Mouse (Mus musculus): ENCODE measurements around the gene B430306N03Rik.
"Not testable (repeated sequence)": the region's sequence is repeated elsewhere in the genome, so short reads cannot be mapped to it uniquely, and the experiment has no call there.

The B430306N03Rik gene

GRCm38 (mm10) chr17:48312124-48312523, 3.8 kb upstream of the B430306N03Rik start:
- no peak for DNase-seq (ENCODE audit: low spot score in 2 of 2)

- no peak for DNase-seq (ENCODE audit: low spot score in 2 of 2)
Observed at GRCm38 (mm10) chr17:48318686-48319085, 2.7 kb downstream of the B430306N03Rik start.

GRCm38 (mm10) chr17:48321279-48321678, 5.3 kb downstream of the B430306N03Rik start:
- DNase-seq (ENCODE audit: low spot score in 2 of 2) = no peak

DNA sequence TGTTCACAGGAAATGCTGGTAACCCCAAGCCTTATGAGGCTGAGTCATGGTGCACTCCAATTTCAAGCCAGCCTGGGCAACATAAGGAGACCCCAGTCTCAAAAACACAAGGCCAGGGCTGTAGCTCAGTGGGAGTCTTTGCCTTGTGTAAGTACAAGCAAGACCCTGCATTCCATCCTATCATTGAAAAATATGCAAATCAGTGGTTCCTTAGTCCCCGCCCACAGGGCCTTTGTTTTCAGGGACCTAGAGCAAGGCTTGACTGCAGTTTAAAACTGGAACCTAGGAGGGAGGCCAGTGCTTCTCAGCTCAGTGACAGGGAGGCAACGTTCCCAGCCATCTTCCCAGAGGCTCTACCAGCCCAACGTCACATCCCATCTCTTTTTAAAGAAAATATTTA, 7.3 kb downstream of the B430306N03Rik start:
- no peak for DNase-seq (ENCODE audit: low spot score in 2 of 2)

DNA sequence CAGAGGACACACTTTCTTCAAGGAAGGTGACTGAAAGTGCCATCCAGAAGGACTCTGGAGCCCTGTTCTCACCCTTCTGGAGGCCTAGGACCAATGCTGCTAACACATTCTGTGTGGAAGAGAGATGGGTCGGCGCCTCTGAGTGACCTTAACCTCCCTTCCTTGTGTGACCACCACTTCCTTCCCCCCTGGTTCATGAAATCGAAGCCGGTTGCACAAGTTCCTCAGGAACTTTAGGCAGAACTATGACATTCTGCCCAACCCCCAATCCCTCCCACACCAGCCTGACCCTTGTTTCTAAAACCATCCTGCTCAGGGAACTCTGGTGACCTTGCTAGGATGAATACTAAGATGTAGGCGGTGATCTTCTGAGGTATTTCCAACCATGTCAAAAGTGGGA, 8.3 kb downstream of the B430306N03Rik start:
- no peak for DNase-seq (ENCODE audit: low spot score in 2 of 2)

DNA sequence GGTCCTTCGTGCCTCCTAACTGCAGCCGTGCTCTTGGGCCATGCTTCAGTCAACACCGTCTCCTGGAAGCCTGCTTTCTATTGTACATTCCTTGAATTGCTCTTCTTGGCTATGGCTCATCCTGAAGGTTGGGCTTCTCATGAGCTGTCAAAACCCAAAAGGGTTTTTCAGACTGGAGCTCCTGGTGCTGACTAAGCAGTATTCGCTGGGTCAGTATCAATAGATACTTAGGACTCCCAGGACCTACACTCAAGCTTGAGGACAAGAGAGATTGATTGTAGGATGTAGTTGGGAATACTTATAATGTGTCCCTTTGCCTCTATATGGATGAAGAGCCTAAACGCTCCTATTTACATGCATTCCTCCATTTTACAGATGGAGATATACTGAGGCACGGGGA, 9.2 kb downstream of the B430306N03Rik start:
- no peak for DNase-seq (ENCODE audit: low spot score in 2 of 2)

DNA sequence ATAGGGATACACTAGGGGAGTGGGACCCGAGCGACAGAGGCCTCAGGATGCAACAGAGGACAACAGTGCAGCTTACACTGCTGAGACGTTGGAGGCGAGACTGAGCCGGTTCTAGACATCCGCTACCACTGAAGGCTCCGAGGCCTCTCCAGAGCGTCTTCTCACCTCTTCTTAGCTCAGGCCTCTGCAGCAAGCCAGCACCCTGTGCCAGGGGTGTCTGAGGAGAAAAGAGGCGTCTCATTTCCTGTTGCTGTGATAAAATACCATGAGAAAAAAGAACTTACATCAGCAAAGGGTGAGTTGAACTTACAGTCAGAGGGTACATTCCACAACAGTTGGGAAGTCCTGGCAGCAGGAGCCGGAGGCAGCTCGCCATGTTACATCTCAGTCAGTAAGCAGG, 9.7 kb downstream of the B430306N03Rik start:
- DNase-seq (ENCODE audit: low spot score in 2 of 2) = no peak

GRCm38 (mm10) chr17:48326656-48327055, 10.7 kb downstream of the B430306N03Rik start:
- no peak for DNase-seq (ENCODE audit: low spot score in 2 of 2)

DNA sequence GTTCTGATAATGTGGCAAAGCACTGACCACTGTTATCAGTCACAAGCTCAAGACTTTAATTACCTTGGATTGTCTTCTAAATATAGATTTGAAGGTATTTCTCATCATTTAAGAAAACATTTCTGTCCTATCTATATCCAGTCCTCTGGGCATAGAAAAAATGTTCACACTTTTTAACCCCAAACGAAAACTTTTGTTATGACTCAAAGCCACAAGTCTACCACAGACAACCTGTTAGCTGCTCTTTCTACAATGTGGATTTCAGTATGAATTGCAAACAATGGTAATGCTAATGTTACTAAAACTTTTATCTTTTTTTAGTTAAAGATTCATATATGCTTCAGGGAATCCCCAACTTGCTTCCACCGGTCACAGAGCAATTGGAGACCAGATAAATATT, 16.6 kb downstream of the B430306N03Rik start:
- DNase-seq (ENCODE audit: low spot score in 2 of 2) = no peak

DNA sequence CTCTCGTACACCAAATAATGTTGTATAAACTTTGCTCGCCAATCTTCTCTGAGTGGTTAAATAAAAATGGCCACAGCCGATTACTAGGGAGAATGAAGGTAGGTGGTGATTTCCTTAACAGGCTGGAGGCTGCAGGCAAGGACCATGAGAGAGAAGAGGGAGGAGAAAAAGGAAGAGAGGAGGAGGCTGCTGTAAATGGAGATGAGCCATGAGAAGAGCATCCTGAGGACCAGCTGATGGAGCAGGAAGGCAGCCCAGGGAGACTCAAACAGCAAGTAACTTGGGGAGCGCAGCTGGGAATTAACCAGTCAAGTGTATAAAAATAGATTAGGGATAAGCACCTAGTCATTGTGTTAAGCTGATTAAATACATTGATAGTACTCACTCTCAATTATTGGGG, 18.2 kb downstream of the B430306N03Rik start:
- no peak for DNase-seq (ENCODE audit: low spot score in 2 of 2)

GRCm38 (mm10) chr17:48336857-48337256, 20.9 kb downstream of the B430306N03Rik start:
- peak; percentile 61 to 62 for DNase-seq (ENCODE audit: low spot score in 2 of 2)

DNA sequence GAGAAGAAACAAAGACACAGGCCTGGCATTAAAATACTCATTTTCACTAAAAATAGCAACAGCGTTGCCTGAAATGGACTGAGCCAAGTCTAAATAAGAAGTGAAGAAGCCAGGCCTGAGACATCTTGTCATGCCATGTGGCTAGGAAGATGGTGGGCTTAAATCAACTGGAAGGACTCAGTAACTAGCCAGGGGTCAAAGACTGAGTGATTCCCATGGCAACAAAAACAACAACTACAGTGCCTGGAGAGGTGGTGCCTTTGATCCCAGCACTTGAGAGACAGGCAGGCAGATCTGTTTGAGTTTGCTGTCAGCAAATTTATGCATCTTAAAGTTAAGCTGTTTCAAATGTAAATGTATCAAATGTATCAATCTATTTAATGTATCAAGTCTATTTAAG, 24.3 kb downstream of the B430306N03Rik start:
- DNase-seq (ENCODE audit: low spot score in 2 of 2) = no peak

DNA sequence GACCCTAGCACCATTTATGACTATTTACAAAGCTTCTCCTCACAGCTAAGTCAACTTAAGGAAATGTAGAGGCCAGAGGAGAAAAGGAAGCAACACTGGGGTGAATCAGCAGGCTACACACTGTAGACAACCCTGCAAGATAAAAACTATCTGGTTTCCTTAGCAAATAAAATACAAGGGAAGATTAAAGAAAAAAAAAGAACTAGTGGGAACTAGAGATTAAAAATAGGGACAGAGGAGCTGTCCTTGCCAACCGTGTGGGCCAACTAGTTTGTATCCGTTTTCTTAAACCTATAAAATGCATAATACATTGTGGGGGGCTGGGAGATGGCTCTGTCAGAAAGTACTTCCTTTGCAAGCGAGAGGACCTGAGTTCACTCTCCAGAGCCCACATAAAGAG, 26.0 kb downstream of the B430306N03Rik start:
- DNase-seq (ENCODE audit: low spot score in 2 of 2) = no peak

DNA sequence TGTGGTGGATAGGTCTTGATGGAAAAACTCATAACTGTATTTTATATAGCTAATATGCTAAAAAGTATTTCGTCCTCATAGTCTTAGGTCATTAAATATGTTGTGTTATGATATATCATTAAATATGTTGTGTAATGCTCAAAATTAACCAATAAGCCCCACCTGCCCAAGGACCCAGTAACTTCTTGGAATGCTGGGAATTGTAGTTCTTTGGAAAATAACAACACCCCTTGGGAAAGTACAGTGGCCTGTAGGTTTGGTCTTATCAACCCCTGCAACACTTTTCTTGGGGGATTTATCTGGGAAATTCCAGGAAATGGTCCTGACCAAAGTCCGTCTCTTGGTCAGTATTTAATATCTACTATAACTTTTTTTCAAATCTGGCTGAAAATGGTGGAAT, 27.1 kb downstream of the B430306N03Rik start:
- DNase-seq (ENCODE audit: low spot score in 2 of 2) = no peak

DNA sequence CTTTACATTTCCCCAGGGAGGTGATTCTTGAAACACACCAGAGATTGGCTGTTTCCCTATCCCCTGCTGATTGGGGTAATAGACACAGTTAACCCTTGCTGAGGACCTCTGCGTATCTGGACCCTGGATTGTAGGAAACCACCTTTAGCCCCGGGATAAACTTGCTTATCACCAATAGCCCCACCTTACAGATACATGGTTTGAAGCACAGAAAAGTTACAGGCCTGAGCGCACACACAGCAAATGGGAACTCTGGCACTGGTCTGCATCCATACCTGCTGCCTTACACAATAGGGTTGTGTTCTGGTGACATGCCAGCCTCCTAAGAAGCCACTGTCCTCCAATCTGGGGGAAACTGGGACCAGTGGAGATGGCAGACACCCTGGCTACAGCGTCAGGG, 29.9 kb downstream of the B430306N03Rik start:
- DNase-seq (ENCODE audit: low spot score in 2 of 2) = no peak

DNA sequence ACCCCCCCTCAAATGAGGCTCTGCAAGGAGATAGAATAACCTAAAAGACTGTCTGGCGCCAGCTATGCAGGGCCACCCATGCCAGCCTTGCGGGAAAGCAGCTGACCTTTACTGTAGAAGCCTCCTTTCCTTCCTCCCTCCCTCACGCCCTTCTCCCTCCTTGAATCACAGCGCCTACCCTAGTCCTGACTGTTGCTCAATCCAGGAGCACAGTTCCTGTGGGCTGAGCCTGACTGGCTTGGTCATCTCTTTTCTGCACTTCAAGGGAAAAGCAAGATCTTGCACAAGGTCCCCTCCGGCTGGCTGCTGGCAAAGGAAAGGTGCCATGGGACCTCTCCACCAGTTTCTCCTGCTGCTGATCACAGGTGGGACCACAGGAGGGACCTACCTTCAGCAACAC, 30.3 kb downstream of the B430306N03Rik start, which contains the start of gene Trem2:
TSS of gene Trem2 (plus strand) at position 171 of the 400 bp plus-strand sequence.
- DNase-seq (ENCODE audit: low spot score in 2 of 2) = no peak

- no peak for DNase-seq (ENCODE audit: low spot score in 2 of 2)
Observed at GRCm38 (mm10) chr17:48346834-48347233, 30.9 kb downstream of the B430306N03Rik start.

DNA sequence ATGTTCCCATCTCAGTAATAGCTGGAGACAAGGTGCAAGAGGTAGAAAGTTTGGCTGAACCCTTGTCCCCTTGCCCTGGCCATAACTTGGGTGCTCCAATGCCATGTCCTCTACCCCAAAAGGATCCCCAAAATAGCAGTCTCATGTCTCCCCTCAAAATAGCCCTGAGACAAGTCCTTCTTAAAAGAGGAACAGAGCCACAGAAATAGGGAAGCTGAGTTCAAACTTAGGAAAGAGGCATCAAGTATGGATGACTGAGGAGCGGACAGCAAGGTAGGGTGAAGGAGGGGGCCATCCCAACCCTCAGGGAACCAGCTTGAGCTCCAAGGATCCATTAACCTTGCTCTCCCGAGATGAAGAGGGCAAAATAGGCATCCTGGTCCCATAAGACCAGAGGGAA, 31.3 kb downstream of the B430306N03Rik start:
- no peak for DNase-seq (ENCODE audit: low spot score in 2 of 2)

DNA sequence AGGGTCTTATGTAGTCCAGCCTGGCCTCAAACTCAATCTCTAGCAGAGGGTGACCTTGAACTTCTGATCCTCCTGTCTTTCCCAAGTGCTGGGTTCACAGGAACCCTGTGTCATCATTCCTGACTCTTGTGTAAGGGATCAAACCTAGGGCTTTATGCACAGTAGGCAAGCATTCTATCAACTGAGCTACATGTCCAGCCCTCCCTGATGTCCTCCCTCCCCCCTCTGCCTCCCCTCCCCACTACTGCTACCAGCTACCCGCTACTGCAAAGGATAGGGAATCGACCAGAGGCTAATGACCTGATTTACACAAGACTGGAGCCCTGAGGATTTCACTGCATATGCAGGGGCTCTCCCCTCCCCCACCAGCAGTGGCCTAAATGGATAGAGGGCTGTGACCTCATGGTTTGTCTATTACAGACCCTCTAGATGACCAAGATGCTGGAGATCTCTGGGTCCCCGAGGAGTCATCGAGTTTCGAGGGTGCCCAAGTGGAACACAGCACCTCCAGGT, 34.8 kb downstream of the B430306N03Rik start:
- DNase-seq (ENCODE audit: low spot score in 2 of 2) = no peak

DNA sequence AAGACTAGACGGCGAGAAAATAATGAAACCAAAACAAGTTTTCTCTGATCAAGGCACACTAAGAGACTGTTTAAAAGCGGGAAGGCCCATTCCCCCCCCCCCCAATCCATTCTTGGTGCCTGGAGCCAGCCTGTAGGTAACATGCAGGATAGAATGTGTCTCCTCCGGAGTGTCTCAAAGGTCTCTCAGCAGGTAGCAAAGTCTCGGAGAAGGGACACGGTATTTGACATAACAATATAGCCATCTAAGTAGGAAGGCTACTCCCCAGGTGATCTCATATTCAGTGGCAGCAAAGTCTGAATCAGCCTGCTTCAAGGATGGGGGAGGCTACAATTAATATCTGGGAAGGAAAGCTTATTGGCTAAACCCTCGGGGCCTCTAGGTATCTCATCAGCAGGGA, 37.0 kb downstream of the B430306N03Rik start:
- not testable (repeated sequence) for DNase-seq (ENCODE audit: low spot score in 2 of 2)

DNA sequence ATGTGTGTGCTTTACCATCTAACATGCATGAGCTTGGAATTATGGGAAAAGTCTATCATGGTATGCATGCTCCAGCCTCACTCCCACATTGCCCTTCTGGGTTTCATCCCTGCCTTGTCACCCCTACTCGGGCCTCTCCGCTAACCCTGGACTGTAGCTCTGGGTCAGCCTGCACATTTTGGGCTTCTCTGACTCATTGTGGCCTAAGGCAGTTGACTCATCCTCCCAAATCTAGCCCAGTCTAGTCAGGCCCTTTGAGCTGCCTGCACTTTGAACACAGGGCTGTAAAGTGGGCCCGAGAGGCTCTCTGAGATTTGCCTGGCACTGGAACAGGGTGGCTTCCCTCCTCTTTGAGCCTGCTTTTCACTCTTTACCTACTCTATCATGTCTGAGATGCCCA, 39.9 kb downstream of the B430306N03Rik start:
- no peak for DNase-seq (ENCODE audit: low spot score in 2 of 2)

DNA sequence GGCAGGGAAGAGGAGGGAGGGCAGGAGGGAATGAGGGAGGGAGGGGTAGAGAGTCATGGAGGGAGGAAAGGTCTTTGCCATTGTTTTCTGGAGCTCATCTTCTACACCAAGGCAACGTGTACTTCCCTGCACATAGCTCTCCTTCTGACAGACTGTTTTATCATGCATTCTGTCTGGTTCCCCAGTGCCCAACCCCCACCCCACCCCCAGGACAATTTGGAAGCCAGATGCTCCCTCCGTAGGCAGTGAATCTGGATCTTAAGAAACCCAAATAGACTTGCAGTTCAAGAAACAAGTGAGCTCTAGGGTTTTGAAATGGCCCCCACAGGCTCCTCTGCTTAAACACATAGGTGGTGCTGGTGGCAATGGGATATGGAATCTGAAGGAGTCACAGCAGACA, 42.0 kb downstream of the B430306N03Rik start:
- no peak for DNase-seq (ENCODE audit: low spot score in 2 of 2)

DNA sequence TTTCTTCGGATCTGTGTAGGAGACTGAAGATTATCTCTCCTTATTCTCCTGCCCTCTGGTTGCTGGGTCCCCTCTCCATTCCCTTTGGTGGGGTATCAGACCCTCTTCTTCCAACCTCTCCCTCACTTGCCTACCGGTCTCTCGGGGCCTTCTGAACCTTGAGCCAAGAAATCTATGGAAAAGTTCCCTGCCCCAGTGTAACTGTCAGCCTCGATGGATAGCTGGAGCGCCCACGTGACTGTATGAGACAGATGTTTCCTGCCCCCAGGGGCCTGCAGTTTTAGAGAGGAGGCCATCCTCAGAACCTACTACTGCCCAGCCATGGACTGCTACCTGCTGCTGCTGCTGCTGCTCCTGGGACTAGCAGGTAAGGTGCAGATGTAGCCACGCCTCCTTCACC, 43.7 kb downstream of the B430306N03Rik start, which contains the start of gene Treml1:
TSS of gene Treml1 (plus strand) at position 301 of the 400 bp plus-strand sequence.
- DNase-seq (ENCODE audit: low spot score in 2 of 2) = no peak

DNA sequence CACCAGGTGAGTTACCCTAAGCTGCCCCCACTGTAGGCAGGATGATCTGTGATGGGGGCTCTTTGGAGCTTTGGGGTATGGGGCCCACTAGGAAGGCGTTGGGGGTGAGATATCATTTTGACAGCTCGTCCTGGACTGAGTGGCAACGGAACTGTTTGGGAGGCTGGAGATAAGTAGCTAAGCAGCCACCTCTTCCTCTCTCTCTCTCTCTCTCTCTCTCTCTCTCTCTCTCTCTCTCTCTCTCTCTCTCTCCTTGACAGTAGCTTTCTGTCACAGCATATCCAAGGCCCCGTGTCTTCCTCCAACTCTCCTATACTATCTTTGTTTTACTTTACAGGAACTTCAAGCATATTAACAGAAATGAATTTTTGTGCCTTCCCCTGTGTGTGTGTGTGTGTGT, 44.5 kb downstream of the B430306N03Rik start:
- DNase-seq (ENCODE audit: low spot score in 2 of 2) = no peak

Data from urinary bladder, adult 18-20 months (tissue).